Mouse (Mus musculus) central nervous system, embryonic 11.5 days (tissue): Measurements from ENCODE around the gene Gm3043. TPM values are rescaled to one million over a fixed set of nuclear protein-coding genes. Genes with fewer than 3 reads are reported as not detected.

Experiments used
- polyA plus RNA-seq: library from polyadenylated mRNA; depleted of rRNA; stranded (reverse); fragments of >200 nt; gene quantifications from 2 replicates; pipeline ENCODE4 v1.2.3, GENCODE M21; 2012; rRNA removed

The Gm3043 gene
- not detected in 2 replicates for polyA plus RNA-seq

GRCm38 (mm10) chr14:3688483-3688882 lies at the start of gene Gm3043:
Gm3043 (plus strand) TSS chr14:3688783.

GRCm38 (mm10) chr14:3651730-3652129 lies 36.9 kb upstream of the Gm3043 start, which contains the start of gene Gm3020:
Gm3020 (plus strand) TSS chr14:3652030.

Other genes starting within 250 kb of the Gm3043 start
- gene Gm10408, start 239.4 kb upstream of the Gm3043 start, polyA plus RNA-seq: not detected in 2 replicates
- gene Gm3012, start 54.3 kb upstream of the Gm3043 start, polyA plus RNA-seq: not detected in 2 replicates
- gene Gm3020, start 36.8 kb upstream of the Gm3043 start, polyA plus RNA-seq: 1.1 and 2.1 TPM in 2 replicates
- 1.2 and 2.3 TPM in 2 replicates for gene Gm3002, start 121.3 kb downstream of the Gm3043 start, polyA plus RNA-seq
- not detected in 2 replicates for gene Gm3033, start 157.5 kb downstream of the Gm3043 start, polyA plus RNA-seq
- gene Gm2916, start 195.4 kb downstream of the Gm3043 start, polyA plus RNA-seq: 0.06 and 0.14 TPM in 2 replicates
- 0.17 TPM in 1 of 2 replicates, not detected in the other for gene Gm3029, start 243.0 kb downstream of the Gm3043 start, polyA plus RNA-seq